Mouse (Mus musculus) small intestine, adult 2 months (tissue): Measurements from ENCODE around the gene Pogk.

Source experiments
- CTCF ChIP-seq: fragments of 200-500 bp; IDR thresholded peaks from 2 replicates; pipeline ENCODE4 v1.5.1; 2012; ENCODE audit warnings: low read depth, mild to moderate bottlenecking, control low read depth, inconsistent platforms, low read length, moderate library complexity, mixed read lengths; ENCODE audit not compliant: insufficient replicate concordance, insufficient read length; ENCODE audit errors: extremely low read depth
- POLR2A ChIP-seq: fragments of 200-500 bp; IDR thresholded peaks from 2 replicates; pipeline ENCODE4 v1.6.1; 2012; ENCODE audit warnings: low read depth, mild to moderate bottlenecking, control low read depth, inconsistent platforms, low read length, moderate library complexity

- TF ChIP-seq CTCF (no peak), POLR2A (no peak)
Measured at GRCm38 (mm10) chr1:166402003-166402402, 7.7 kb downstream of the Pogk start.
